Comparison of ENCODE assay signal across 12 mouse cellular contexts in genomic region chr5:129113741-129114476, GRCm38 (mm10). TPM values are rescaled to one million over a fixed set of nuclear protein-coding genes. Genes with fewer than 3 reads are reported as not detected.
A peak's percentile ranks its signal among the peaks of the same experiment; 100 is the strongest.
DNase-seq lines count a peak whose midpoint lies in the region; ATAC-seq and TF ChIP-seq lines count a peak whose summit lies in the region.
"Had no signal": no experiment of that assay in that cellular context is flagged by ENCODE, and none has a peak within 500 bp of the region (broad histone marks: within the 10 kb centered on the region; RNA-seq: fewer than 3 reads in every experiment).

No protein-coding gene starts in this region.

- 55% methylated on average over 13 of the region's 13 CpGs for WGBS in forebrain, postnatal 0 days
- WGBS in hindbrain, embryonic 16.5 days: 63% methylated on average over 13 of the region's 13 CpGs

- peak; percentile 64 for ATAC-seq in forebrain, postnatal 0 days
- no peak for ATAC-seq in hindbrain, embryonic 16.5 days

- no peak overlapping the region for H3K27ac ChIP-seq in forebrain, postnatal 0 days (ENCODE audit: low read depth, low read length)
- H3K27ac ChIP-seq in hindbrain, embryonic 16.5 days (ENCODE audit: low read depth, low read length): no peak overlapping the region
- H3K27ac ChIP-seq: hindbrain, embryonic 13.5 days; kidney, postnatal 0 days had no signal

- H3K36me3 ChIP-seq in forebrain, postnatal 0 days (ENCODE audit: insufficient read depth): no peaks in the 10 kb centered on the region
- no peaks in the 10 kb centered on the region for H3K36me3 ChIP-seq in hindbrain, embryonic 16.5 days (ENCODE audit: control insufficient read depth, insufficient read depth, low read length)
- H3K36me3 ChIP-seq: hindbrain, embryonic 13.5 days had no signal

- H3K9me3 ChIP-seq in forebrain, postnatal 0 days (ENCODE audit: low read length): no peaks in the 10 kb centered on the region
- H3K9me3 ChIP-seq in hindbrain, embryonic 16.5 days (ENCODE audit: control insufficient read depth, low read length): no peaks in the 10 kb centered on the region
- H3K9me3 ChIP-seq: hindbrain, embryonic 13.5 days had no signal

- no peak overlapping the region for H3K4me2 ChIP-seq in forebrain, postnatal 0 days (ENCODE audit: low read depth)
- H3K4me2 ChIP-seq in hindbrain, embryonic 16.5 days (ENCODE audit: low read length): no peak overlapping the region
- H3K4me2 ChIP-seq: hindbrain, embryonic 13.5 days; liver, embryonic 11.5 days had no signal

- intact Hi-C loops in heart, postnatal 14 days (cut with DNase I): no loop called here
- intact Hi-C loops in left cerebral cortex, postnatal 36 days (cut with DNase I): no loop called here

- DNase-seq in heart, adult 11 months: peak; percentile 89
- no peak for DNase-seq in heart, postnatal 14 days
- DNase-seq in MN1 (ENCODE audit: low spot score): peak; percentile 71
- DNase-seq in forebrain, postnatal 0 days: peak; percentile 66
- DNase-seq in left cerebral cortex, postnatal 36 days (ENCODE audit: low spot score in 2 of 2): peak; percentile 60 to 69
- DNase-seq in thymus, postnatal 0 days (ENCODE audit: low spot score): no peak
- DNase-seq in urinary bladder, postnatal 25 days (ENCODE audit: low spot score): no peak
- DNase-seq: lung, postnatal 36 days had no signal

- no peaks in the 10 kb centered on the region for H3K27me3 ChIP-seq in forebrain, postnatal 0 days (ENCODE audit: insufficient read depth, low read length)
- no peaks in the 10 kb centered on the region for H3K27me3 ChIP-seq in hindbrain, embryonic 16.5 days (replicated peaks; ENCODE audit: control insufficient read depth, insufficient read depth, low read length)
- H3K27me3 ChIP-seq: hindbrain, embryonic 13.5 days had no signal

- no peaks in the 10 kb centered on the region for H3K4me1 ChIP-seq in forebrain, postnatal 0 days (ENCODE audit: insufficient read depth)
- H3K4me1 ChIP-seq in hindbrain, embryonic 16.5 days (ENCODE audit: control insufficient read depth, insufficient read depth, low read depth, low read length): 0 out of 2 replicates have a peak, but pooled peaks cover 3% of the 10 kb centered on the region

- no peak overlapping the region for H3K9ac ChIP-seq in forebrain, postnatal 0 days
- no peak overlapping the region for H3K9ac ChIP-seq in hindbrain, embryonic 16.5 days (ENCODE audit: low read depth, low read length)
- H3K9ac ChIP-seq: hindbrain, embryonic 13.5 days had no signal

- H3K4me3 ChIP-seq in forebrain, postnatal 0 days (ENCODE audit: low read depth, low read length): no peak overlapping the region
- no peak overlapping the region for H3K4me3 ChIP-seq in hindbrain, embryonic 16.5 days (ENCODE audit: low read length)
- H3K4me3 ChIP-seq: hindbrain, embryonic 13.5 days had no signal

- no peak for TF ChIP-seq CTCF in forebrain, postnatal 0 days (IDR thresholded peaks at IDR 0.05; ENCODE audit: low read depth)

RNA-seq across cellular contexts. Expression of gene Adgrd1, which starts 17.4 kb away (rescaled TPM):
- 1 to 10 TPM; 6.7 to 7.3 TPM for total RNA-seq in heart, postnatal 14 days (2021)
- 0.46 and 1.0 TPM in 2 replicates for total RNA-seq in forebrain, postnatal 0 days (2014; rRNA removed)
- 0.19 and 0.22 TPM in 2 replicates for polyA plus RNA-seq in forebrain, postnatal 0 days (2015; fragmentation: Nextera tagmentation; extraction: Ambion mirVana)
- 1 to 10 TPM; 3.1 to 3.3 TPM for total RNA-seq in left cerebral cortex, postnatal 36 days (2021)
- polyA plus RNA-seq in thymus, postnatal 0 days (2015; fragmentation: Nextera tagmentation; extraction: Ambion mirVana): 0.68 and 0.72 TPM in 2 replicates
- 0.14 and 0.21 TPM in 2 replicates for polyA plus RNA-seq in hindbrain, embryonic 16.5 days (2015; fragmentation: Nextera tagmentation; extraction: Ambion mirVana)
- polyA plus RNA-seq: liver, embryonic 11.5 days had no signal

Comparison
In these comparisons a context has a peak if more than half of its experiments do, and no peak if none do; other contexts are left out.
1. DNase-seq: peak in heart, adult 11 months (single experiment), MN1 (single experiment), forebrain, postnatal 0 days (single experiment) and left cerebral cortex, postnatal 36 days (2 of 2); none in heart, postnatal 14 days (0 of 2), thymus, postnatal 0 days (single experiment) and urinary bladder, postnatal 25 days (single experiment).